Mouse (Mus musculus): ENCODE measurements around the gene Marcksl1. TPM values are rescaled to one million over a fixed set of nuclear protein-coding genes. Genes with fewer than 3 reads are reported as not detected.

Marcksl1 gene
- polyA plus RNA-seq, 1 experiment = 26.5 TPM

GRCm38 (mm10) chr4:129558321-129558955 lies 45.1 kb downstream of the Marcksl1 start:
- no peak for DNase-seq
- Histone ChIP-seq H3K4me3 (ENCODE audit: insufficient read depth, low read depth, low read length) (no peak overlapping the region), H3K27ac (ENCODE audit: insufficient read depth, low read depth, low read length) (no peak overlapping the region), H3K4me1 (ENCODE audit: control insufficient read depth, insufficient read depth, low read length) (peaks cover 4% of the 10 kb centered on the region; the same call in 1 of the 2 replicates), H3K36me3 (ENCODE audit: control insufficient read depth, insufficient read depth, low read length) (no peaks in the 10 kb centered on the region), H3K27me3 (replicated peaks; ENCODE audit: control insufficient read depth, insufficient read depth, low read length) (no peaks in the 10 kb centered on the region)
- TF ChIP-seq POLR2A (IDR thresholded peaks at IDR 0.05; ENCODE audit: low read depth, low read length) (no peak), CTCF (conservative IDR thresholded peaks at IDR 0.05; ENCODE audit: insufficient read depth, insufficient read length, low read depth, low read length) (no peak)
- WGBS = 85% methylated on average over 12 of the region's 12 CpGs

- Histone ChIP-seq H3K4me3 (ENCODE audit: insufficient read depth, low read depth, low read length) (no peak overlapping the region), H3K27ac (ENCODE audit: insufficient read depth, low read depth, low read length) (no peak overlapping the region), H3K36me3 (ENCODE audit: control insufficient read depth, insufficient read depth, low read length) (no peaks in the 10 kb centered on the region), H3K4me1 (ENCODE audit: control insufficient read depth, insufficient read depth, low read length) (peaks cover 4% of the 10 kb centered on the region; the same call in 1 of the 2 replicates), H3K27me3 (replicated peaks; ENCODE audit: control insufficient read depth, insufficient read depth, low read length) (no peaks in the 10 kb centered on the region)
- no peak for DNase-seq
- WGBS = 75% methylated on average over 5 of the region's 5 CpGs
- TF ChIP-seq POLR2A (IDR thresholded peaks at IDR 0.05; ENCODE audit: low read depth, low read length) (no peak), CTCF (conservative IDR thresholded peaks at IDR 0.05; ENCODE audit: insufficient read depth, insufficient read length, low read depth, low read length) (no peak)
Observed at GRCm38 (mm10) chr4:129561184-129561583, 47.8 kb downstream of the Marcksl1 start.

GRCm38 (mm10) chr4:129563718-129564117 lies 50.3 kb downstream of the Marcksl1 start:
- TF ChIP-seq CTCF (conservative IDR thresholded peaks at IDR 0.05; ENCODE audit: insufficient read depth, insufficient read length, low read depth, low read length) (no peak), POLR2A (IDR thresholded peaks at IDR 0.05; ENCODE audit: low read depth, low read length) (no peak)
- Histone ChIP-seq H3K36me3 (ENCODE audit: control insufficient read depth, insufficient read depth, low read length) (no peaks in the 10 kb centered on the region), H3K27ac (ENCODE audit: insufficient read depth, low read depth, low read length) (no peak overlapping the region), H3K4me3 (ENCODE audit: insufficient read depth, low read depth, low read length) (no peak overlapping the region), H3K27me3 (replicated peaks; ENCODE audit: control insufficient read depth, insufficient read depth, low read length) (no peaks in the 10 kb centered on the region), H3K4me1 (ENCODE audit: control insufficient read depth, insufficient read depth, low read length) (no peaks in the 10 kb centered on the region)
- 52% methylated on average over 8 of the region's 8 CpGs for WGBS
- DNase-seq = no peak

GRCm38 (mm10) chr4:129565139-129565538 lies 51.8 kb downstream of the Marcksl1 start:
- no peak for DNase-seq
- Histone ChIP-seq H3K4me3 (ENCODE audit: insufficient read depth, low read depth, low read length) (no peak overlapping the region), H3K36me3 (ENCODE audit: control insufficient read depth, insufficient read depth, low read length) (no peaks in the 10 kb centered on the region), H3K4me1 (ENCODE audit: control insufficient read depth, insufficient read depth, low read length) (no peaks in the 10 kb centered on the region), H3K27me3 (replicated peaks; ENCODE audit: control insufficient read depth, insufficient read depth, low read length) (no peaks in the 10 kb centered on the region), H3K27ac (ENCODE audit: insufficient read depth, low read depth, low read length) (no peak overlapping the region)
- TF ChIP-seq CTCF (conservative IDR thresholded peaks at IDR 0.05; ENCODE audit: insufficient read depth, insufficient read length, low read depth, low read length) (no peak), POLR2A (IDR thresholded peaks at IDR 0.05; ENCODE audit: low read depth, low read length) (no peak)
- 87% methylated on average over 6 of the region's 6 CpGs for WGBS

Other genes starting within 250 kb of the Marcksl1 start
- gene Sync, start 226.0 kb upstream of the Marcksl1 start, polyA plus RNA-seq (2012; rRNA removed) = 0.46 and 0.69 TPM in 2 replicates
- 30.8 and 36.7 TPM in 2 replicates for gene Rbbp4, start 178.2 kb upstream of the Marcksl1 start, polyA plus RNA-seq (2012; rRNA removed)
- 21.6 and 32.1 TPM in 2 replicates for gene Zbtb8os, start 177.9 kb upstream of the Marcksl1 start, polyA plus RNA-seq (2012; rRNA removed)
- gene Zbtb8a, start 135.5 kb upstream of the Marcksl1 start, polyA plus RNA-seq (2012; rRNA removed) = 4.9 and 5.4 TPM in 2 replicates
- gene Zbtb8b, start 72.7 kb upstream of the Marcksl1 start, polyA plus RNA-seq (2012; rRNA removed) = 0.58 and 0.64 TPM in 2 replicates
- gene Bsdc1, start 52.0 kb upstream of the Marcksl1 start, polyA plus RNA-seq (2012; rRNA removed) = 25.3 and 28.7 TPM in 2 replicates
- gene Tssk3, start 22.6 kb upstream of the Marcksl1 start, polyA plus RNA-seq (2012; rRNA removed) = 0.10 TPM in 1 of 2 replicates, not detected in the other
- gene Fam229a, start 22.4 kb upstream of the Marcksl1 start, polyA plus RNA-seq (2012; rRNA removed) = 0.94 and 1.1 TPM in 2 replicates
- 35.4 and 41.6 TPM in 2 replicates for gene Hdac1, start 29.1 kb downstream of the Marcksl1 start, polyA plus RNA-seq (2012; rRNA removed)
- gene Lck, start 60.1 kb downstream of the Marcksl1 start, polyA plus RNA-seq (2012; rRNA removed) = 2.3 and 12.7 TPM in 2 replicates
- gene Fam167b, start 65.0 kb downstream of the Marcksl1 start, polyA plus RNA-seq (2012; rRNA removed) = 24.6 and 27.2 TPM in 2 replicates
- gene Eif3i, start 87.1 kb downstream of the Marcksl1 start, polyA plus RNA-seq (2012; rRNA removed) = 311 TPM in 2 replicates
- gene Tmem234, start 87.1 kb downstream of the Marcksl1 start, polyA plus RNA-seq (2012; rRNA removed) = 160 and 162 TPM in 2 replicates
- 2.2 and 3.7 TPM in 2 replicates for gene Dcdc2b, start 100.7 kb downstream of the Marcksl1 start, polyA plus RNA-seq (2012; rRNA removed)
- gene Iqcc, start 105.5 kb downstream of the Marcksl1 start, polyA plus RNA-seq (2012; rRNA removed) = 66.5 and 67.4 TPM in 2 replicates
- gene Ccdc28b, start 110.4 kb downstream of the Marcksl1 start, polyA plus RNA-seq (2012; rRNA removed) = 16.2 and 20.8 TPM in 2 replicates
- gene Txlna, start 127.5 kb downstream of the Marcksl1 start, polyA plus RNA-seq (2012; rRNA removed) = 22.7 and 24.3 TPM in 2 replicates
- gene Kpna6, start 159.2 kb downstream of the Marcksl1 start, polyA plus RNA-seq (2012; rRNA removed) = 35.0 and 39.0 TPM in 2 replicates
- gene Tmem39b, start 183.3 kb downstream of the Marcksl1 start, polyA plus RNA-seq (2012; rRNA removed) = 28.5 and 34.0 TPM in 2 replicates
- gene Khdrbs1, start 228.7 kb downstream of the Marcksl1 start, polyA plus RNA-seq (2012; rRNA removed) = 16.0 TPM in 2 replicates